In genomic region chr5:148451811-148452210, GRCm38 (mm10) we compare ENCODE assay signal across 9 mouse cellular contexts. TPM values are rescaled to one million over a fixed set of nuclear protein-coding genes. Genes with fewer than 3 reads are reported as not detected.
DNase-seq lines count a peak whose midpoint lies in the region; ATAC-seq and TF ChIP-seq lines count a peak whose summit lies in the region.
"Had no signal": no experiment of that assay in that cellular context is flagged by ENCODE, and none has a peak within 500 bp of the region (broad histone marks: within the 10 kb centered on the region; RNA-seq: fewer than 3 reads in every experiment).

No protein-coding gene starts in this region.

- ATAC-seq in kidney, embryonic 15.5 days (replicated peaks; ENCODE audit: low FRiP score) = no peak

- H3K9me3 ChIP-seq in kidney, embryonic 15.5 days (replicated peaks) = no peaks in the 10 kb centered on the region
- H3K9me3 ChIP-seq in MEL (replicated peaks; ENCODE audit: insufficient read depth, low read length) = no peaks in the 10 kb centered on the region
- no peaks in the 10 kb centered on the region for H3K9me3 ChIP-seq in limb, embryonic 10.5 days (replicated peaks)
- H3K9me3 ChIP-seq: neural tube, embryonic 12.5 days had no signal

- no peaks in the 10 kb centered on the region for H3K79me2 ChIP-seq in MEL (ENCODE audit: control insufficient read depth, insufficient read depth, low read length, poor library complexity)

- no peak overlapping the region for H3K27ac ChIP-seq in kidney, adult 2 months (ENCODE audit: insufficient read depth, low read depth, low read length)
- H3K27ac ChIP-seq in kidney, embryonic 15.5 days = no peak overlapping the region
- H3K27ac ChIP-seq in MEL (ENCODE audit: control insufficient read depth, low read depth, low read length) = no peak overlapping the region
- H3K27ac ChIP-seq in limb, embryonic 10.5 days = no peak overlapping the region
- H3K27ac ChIP-seq: neural tube, embryonic 12.5 days had no signal

- no peaks in the 10 kb centered on the region for H3K36me3 ChIP-seq in kidney, adult 2 months (ENCODE audit: control insufficient read depth, insufficient read depth, low read length)
- H3K36me3 ChIP-seq in kidney, embryonic 15.5 days = no peaks in the 10 kb centered on the region
- no peaks in the 10 kb centered on the region for H3K36me3 ChIP-seq in MEL (ENCODE audit: control insufficient read depth in 1 of 2, insufficient read depth in 2 of 2, low read length in 2 of 2)
- no peaks in the 10 kb centered on the region for H3K36me3 ChIP-seq in limb, embryonic 10.5 days
- H3K36me3 ChIP-seq: neural tube, embryonic 12.5 days had no signal

- no peak for TF ChIP-seq POLR2A in kidney, adult 2 months (IDR thresholded peaks at IDR 0.05; ENCODE audit: low read depth, low read length)
- TF ChIP-seq POLR2A in MEL (IDR thresholded peaks at IDR 0.05; ENCODE audit: control insufficient read depth in 1 of 2, insufficient read depth in 1 of 2, low read depth in 1 of 2, low read length in 2 of 2, poor library complexity in 1 of 2) = no peak

- TF ChIP-seq RAD21 in MEL (IDR thresholded peaks at IDR 0.05; ENCODE audit: low read depth, low read length) = peak; percentile 81

- no peak for TF ChIP-seq EP300 in MEL (IDR thresholded peaks at IDR 0.05; ENCODE audit: low read depth in 1 of 2, low read length in 2 of 2)

- no peaks in the 10 kb centered on the region for H3K4me1 ChIP-seq in kidney, adult 2 months (ENCODE audit: control insufficient read depth, insufficient read depth, low read length)
- H3K4me1 ChIP-seq in kidney, embryonic 15.5 days = no peaks in the 10 kb centered on the region
- H3K4me1 ChIP-seq in MEL (ENCODE audit: control insufficient read depth in 1 of 2, insufficient read depth in 2 of 2, low read length in 2 of 2) = no peaks in the 10 kb centered on the region
- peaks cover 14% of the 10 kb centered on the region for H3K4me1 ChIP-seq in limb, embryonic 10.5 days

- 30% methylated on average over 7 of the region's 7 CpGs for WGBS in kidney, adult 2 months
- WGBS in kidney, embryonic 15.5 days = 40% methylated on average over 7 of the region's 7 CpGs
- 45% methylated on average over 7 of the region's 7 CpGs for WGBS in limb, embryonic 10.5 days

- DNase-seq in kidney, adult 2 months = peak; percentile 45
- DNase-seq in MEL (ENCODE audit: low read depth, low spot score) = peak; percentile 79
- peak; percentile 21 for DNase-seq in c-Kit-negative CD71-positive TER-119-positive erythroid progenitor cells, embryonic 14.5 days (ENCODE audit: low read depth, low spot score)
- DNase-seq in gastrocnemius, postnatal 10 days = peak; percentile 68
- DNase-seq in limb, embryonic 10.5 days (ENCODE audit: low spot score) = peak; percentile 64
- DNase-seq in retina, postnatal 1 day = peak; percentile 60
- DNase-seq in yolk sac, embryonic 10.5 days (ENCODE audit: low spot score) = no peak

- peak; percentile 84 for TF ChIP-seq CTCF in kidney, adult 2 months (conservative IDR thresholded peaks at IDR 0.05; ENCODE audit: insufficient read depth, insufficient read length, low read depth, low read length)
- TF ChIP-seq CTCF in MEL (IDR thresholded peaks at IDR 0.05 in 2 of 3, conservative IDR thresholded peaks at IDR 0.05 in 1 of 3; ENCODE audit: control insufficient read depth in 1 of 3, insufficient read depth in 1 of 3, low read depth in 2 of 3, low read length in 3 of 3, poor library complexity in 1 of 3, severe bottlenecking in 1 of 3) = peak; percentile 93 to 97 (median 96)

- H3K9ac ChIP-seq in kidney, embryonic 15.5 days = no peak overlapping the region
- no peak overlapping the region for H3K9ac ChIP-seq in MEL (ENCODE audit: control insufficient read depth, low read depth, low read length, poor library complexity, severe bottlenecking)
- H3K9ac ChIP-seq: neural tube, embryonic 12.5 days had no signal

- no peaks in the 10 kb centered on the region for H3K27me3 ChIP-seq in kidney, adult 2 months (replicated peaks; ENCODE audit: control insufficient read depth, insufficient read depth, low read length)
- no peaks in the 10 kb centered on the region for H3K27me3 ChIP-seq in kidney, embryonic 15.5 days
- no peaks in the 10 kb centered on the region for H3K27me3 ChIP-seq in MEL (ENCODE audit: control insufficient read depth in 1 of 2, insufficient read depth in 2 of 2, low read length in 2 of 2)
- no peaks in the 10 kb centered on the region for H3K27me3 ChIP-seq in limb, embryonic 10.5 days (ENCODE audit: low read depth, poor library complexity, severe bottlenecking)
- H3K27me3 ChIP-seq: neural tube, embryonic 12.5 days had no signal

- H3K4me3 ChIP-seq in kidney, adult 2 months (ENCODE audit: insufficient read depth, low read depth, low read length) = no peak overlapping the region
- no peak overlapping the region for H3K4me3 ChIP-seq in kidney, embryonic 15.5 days (replicated peaks)
- no peak overlapping the region for H3K4me3 ChIP-seq in MEL (ENCODE audit: control insufficient read depth in 1 of 2, insufficient read depth in 1 of 2, low read depth in 2 of 2, low read length in 2 of 2)
- H3K4me3 ChIP-seq in limb, embryonic 10.5 days = no peak overlapping the region
- H3K4me3 ChIP-seq: neural tube, embryonic 12.5 days had no signal

- no peak overlapping the region for H3K4me2 ChIP-seq in kidney, embryonic 15.5 days
- H3K4me2 ChIP-seq: neural tube, embryonic 12.5 days had no signal

TF ChIP-seq in MEL, 35 proteins besides CTCF, POLR2A, EP300 and RAD21:
- TF ChIP-seq MEF2A (IDR thresholded peaks at IDR 0.05; ENCODE audit: extremely low read depth, insufficient replicate concordance, low read depth, low read length, poor library complexity, severe bottlenecking) (no peak), ZC3H11A (IDR thresholded peaks at IDR 0.05; ENCODE audit: low read depth, low read length) (peak; percentile 85), BHLHE40 (IDR thresholded peaks at IDR 0.05; ENCODE audit: borderline replicate concordance, low read depth, low read length) (no peak), SMC3 (IDR thresholded peaks at IDR 0.05; ENCODE audit: low read depth, low read length) (peak; percentile 97)

RNA-seq across cellular contexts. Expression of gene Slc7a1, which starts 52.1 kb away (rescaled TPM):
- 4.0 TPM in 2 replicates for polyA plus RNA-seq in kidney, adult 2 months (2012; rRNA removed)
- 21.0 and 21.7 TPM in 2 replicates for polyA plus RNA-seq in kidney, embryonic 15.5 days (2015; fragmentation: Nextera tagmentation; extraction: Ambion mirVana)
- total RNA-seq in MEL (2012; rRNA removed) = 64.1 and 90.2 TPM in 2 replicates
- polyA plus RNA-seq in MEL (2012; ENCODE audit: insufficient read depth in 1 of 2, insufficient read length in 2 of 2, low read depth in 1 of 2, low replicate concordance in 2 of 2, missing spikeins in 1 of 2) = 100 to 1,000 TPM in 1 of 2 experiments, 10 to 100 TPM in 1; 80.9 to 133 TPM
- total RNA-seq in gastrocnemius, postnatal 10 days (2021) = 1 to 10 TPM; 8.0 to 9.8 TPM
- polyA plus RNA-seq in limb, embryonic 10.5 days (2016; fragmentation: Nextera tagmentation; extraction: Ambion mirVana) = 13.2 and 17.8 TPM in 2 replicates
